7 mouse cellular contexts compared by ENCODE assay signal in genomic region chrX:8074430-8075014, GRCm38 (mm10). TPM values are rescaled to one million over a fixed set of nuclear protein-coding genes. Genes with fewer than 3 reads are reported as not detected.
DNase-seq lines count a peak whose midpoint lies in the region; ATAC-seq lines count a peak whose summit lies in the region.

Suv39h1 (minus strand) TSS chrX:8074760.

- peak within 1 kb of the TSS; percentile 88 for H3K27ac ChIP-seq in embryonic facial prominence, embryonic 12.5 days
- H3K27ac ChIP-seq in limb, embryonic 11.5 days (replicated peaks; ENCODE audit: low read depth, low read length), result peak within 1 kb of the TSS; percentile 84
- peak within 1 kb of the TSS; percentile 83 for H3K27ac ChIP-seq in midbrain, embryonic 14.5 days (replicated peaks; ENCODE audit: low read depth, low read length)

- no peaks in the 10 kb centered on the region for H3K27me3 ChIP-seq in embryonic facial prominence, embryonic 12.5 days
- H3K27me3 ChIP-seq in limb, embryonic 11.5 days (ENCODE audit: control insufficient read depth, insufficient read depth, low read length), result no peaks in the 10 kb centered on the region
- H3K27me3 ChIP-seq in midbrain, embryonic 14.5 days (ENCODE audit: control insufficient read depth, insufficient read depth, low read length), result no peaks in the 10 kb centered on the region

- H3K36me3 ChIP-seq in embryonic facial prominence, embryonic 12.5 days, result 0 out of 2 replicates have a peak, but pooled peaks cover 2% of the 10 kb centered on the region
- no peaks in the 10 kb centered on the region; the same call in 1 of the 2 replicates for H3K36me3 ChIP-seq in limb, embryonic 11.5 days (ENCODE audit: control insufficient read depth, insufficient read depth, low read length)
- H3K36me3 ChIP-seq in midbrain, embryonic 14.5 days (ENCODE audit: control insufficient read depth, insufficient read depth, low read length), result 0 out of 2 replicates have a peak, but pooled peaks cover 3% of the 10 kb centered on the region

- WGBS in embryonic facial prominence, embryonic 12.5 days, result 27% methylated on average over 46 of the region's 46 CpGs
- WGBS in limb, embryonic 11.5 days, result 18% methylated on average over 46 of the region's 46 CpGs
- WGBS in midbrain, embryonic 14.5 days, result 25% methylated on average over 46 of the region's 46 CpGs

- H3K4me1 ChIP-seq in embryonic facial prominence, embryonic 12.5 days, result 0 out of 2 replicates have a peak, but pooled peaks cover 4% of the 10 kb centered on the region
- no peaks in the 10 kb centered on the region for H3K4me1 ChIP-seq in limb, embryonic 11.5 days (ENCODE audit: control insufficient read depth, insufficient read depth, low read length)
- H3K4me1 ChIP-seq in midbrain, embryonic 14.5 days (ENCODE audit: control insufficient read depth, insufficient read depth, low read length), result no peaks in the 10 kb centered on the region

- H3K9ac ChIP-seq in embryonic facial prominence, embryonic 12.5 days, result peak within 1 kb of the TSS; percentile 63
- peak within 1 kb of the TSS; percentile 82 for H3K9ac ChIP-seq in limb, embryonic 11.5 days (ENCODE audit: low read length)
- peak within 1 kb of the TSS; percentile 42; the same call in 1 of the 2 replicates for H3K9ac ChIP-seq in midbrain, embryonic 14.5 days (replicated peaks; ENCODE audit: low read length)

- peak within 1 kb of the TSS; percentile 49 for H3K4me2 ChIP-seq in embryonic facial prominence, embryonic 12.5 days (replicated peaks)
- peak within 1 kb of the TSS; percentile 47 for H3K4me2 ChIP-seq in limb, embryonic 11.5 days (ENCODE audit: low read depth, severe bottlenecking)
- peak within 1 kb of the TSS; percentile 56 for H3K4me2 ChIP-seq in midbrain, embryonic 14.5 days (ENCODE audit: low read length)

- ATAC-seq in embryonic facial prominence, embryonic 12.5 days (ENCODE audit: insufficient number of reproducible peaks, insufficient read depth, low FRiP score, low TSS enrichment), result peak; percentile 95
- peak; percentile 96 for ATAC-seq in limb, embryonic 11.5 days (ENCODE audit: insufficient number of reproducible peaks, low FRiP score, low TSS enrichment, low read depth)
- peak; percentile 96 for ATAC-seq in midbrain, embryonic 14.5 days (ENCODE audit: low FRiP score, low TSS enrichment)

- DNase-seq in adrenal gland, postnatal 25 days, result peak; percentile 89
- DNase-seq in heart, adult 11 months, result peak; percentile 100
- DNase-seq in kidney, adult 18-20 months, result peak; percentile 89
- DNase-seq in limb, embryonic 11.5 days (ENCODE audit: low spot score), result peak; percentile 88
- peak; percentile 96 for DNase-seq in midbrain, embryonic 14.5 days
- peak; percentile 75 to 89 for DNase-seq in spleen, adult 18-20 months

- peak within 1 kb of the TSS; percentile 45 for H3K4me3 ChIP-seq in embryonic facial prominence, embryonic 12.5 days
- H3K4me3 ChIP-seq in limb, embryonic 11.5 days (ENCODE audit: low read depth, low read length), result peak within 1 kb of the TSS; percentile 46
- peak within 1 kb of the TSS; percentile 48 for H3K4me3 ChIP-seq in midbrain, embryonic 14.5 days (replicated peaks; ENCODE audit: low read depth, low read length)

- H3K9me3 ChIP-seq in embryonic facial prominence, embryonic 12.5 days, result no peaks in the 10 kb centered on the region
- H3K9me3 ChIP-seq in limb, embryonic 11.5 days (ENCODE audit: control insufficient read depth, low read length), result no peaks in the 10 kb centered on the region; the same call in 1 of the 2 replicates
- H3K9me3 ChIP-seq in midbrain, embryonic 14.5 days (ENCODE audit: control insufficient read depth, low read length), result no peaks in the 10 kb centered on the region

RNA-seq across cellular contexts. Expression of gene Suv39h1, which starts in this region (rescaled TPM):
- total RNA-seq in adrenal gland, postnatal 25 days (2021), result 14.7 and 17.7 TPM in 2 replicates
- polyA plus RNA-seq in embryonic facial prominence, embryonic 12.5 days (2016; fragmentation: Nextera tagmentation; extraction: Ambion mirVana), result 77.3 and 77.8 TPM in 2 replicates
- polyA plus RNA-seq in limb, embryonic 11.5 days (2014; fragmentation: Nextera tagmentation; extraction: Ambion mirVana), result 95.7 and 102 TPM in 2 replicates
- 34.0 and 38.2 TPM in 2 replicates for polyA plus RNA-seq in midbrain, embryonic 14.5 days (2014; fragmentation: Nextera tagmentation; extraction: Ambion mirVana)

Comparison
In these comparisons a context has a peak if more than half of its experiments do, and no peak if none do; other contexts are left out.
1. Peak in every context shown above with its lines: DNase-seq, ATAC-seq, H3K4me3 ChIP-seq and H3K27ac ChIP-seq.